Mouse (Mus musculus): ENCODE measurements at regions not wholly inside any gene's neighbourhood (a gene's known extent, or its start where the extent isn't known, plus 50 kb on each side); places are given as distances from the start of the nearest gene placed in this dataset.

GRCm38 (mm10) chr8:25439971-25440370 is 615.8 kb upstream of the Adam5 start:
- Histone ChIP-seq H3K27ac (ENCODE audit: insufficient read depth, low read depth) (no peak overlapping the region), H3K79me2 (replicated peaks; ENCODE audit: control insufficient read depth, extremely low read depth, insufficient read depth, poor library complexity, severe bottlenecking) (no peaks in the 10 kb centered on the region), H3K4me1 (ENCODE audit: control insufficient read depth in 1 of 2, insufficient read depth in 2 of 2) (peaks cover 0 to 6% of the 10 kb centered on the region in 2 experiments; a peak in 1 of 4 replicates), H3K9ac (ENCODE audit: insufficient read depth, low read depth) (no peak overlapping the region), H3K9me3 (replicated peaks; ENCODE audit: low read length) (no peaks in the 10 kb centered on the region), H3K4me2 (ENCODE audit: insufficient read depth, low read depth, poor library complexity, severe bottlenecking) (no peak overlapping the region), H3K27me3 (replicated peaks) (peaks cover 5% of the 10 kb centered on the region), H3K4me3 (replicated peaks in 1 of 3; ENCODE audit: low read depth in 2 of 3, low read length in 2 of 3, poor library complexity in 1 of 3) (no peak overlapping the region), H3K36me3 (replicated peaks in 1 of 2; ENCODE audit: control insufficient read depth in 1 of 2, insufficient read depth in 1 of 2, low read length in 1 of 2) (no peaks in the 10 kb centered on the region)
- in situ Hi-C loops (cut with MboI; ENCODE audit: low pct_ligation_motif_present, low pct_unique_long_range_greater_than_20kb, low sequenced_read_pairs) (no loop called here), dilution Hi-C loops (cut with MboI; ENCODE audit: extremely low pct_ligation_motif_present, extremely low pct_unique_long_range_greater_than_20kb, low sequenced_read_pairs) (no loop called here)
- TF ChIP-seq GABPA (IDR thresholded peaks at IDR 0.05; ENCODE audit: insufficient replicate concordance, low read depth, low read length) (no peak), JUN (IDR thresholded peaks at IDR 0.05; ENCODE audit: insufficient read depth, low read depth, low read length) (no peak), NELFE (IDR thresholded peaks at IDR 0.05; ENCODE audit: low read depth, low read length) (no peak), MAFK (IDR thresholded peaks at IDR 0.05; ENCODE audit: insufficient replicate concordance, low read length) (no peak), CHD1 (IDR thresholded peaks at IDR 0.05; ENCODE audit: low read depth, low read length) (no peak), RCOR1 (conservative IDR thresholded peaks at IDR 0.05; ENCODE audit: low read depth, low read length) (no peak), MAX (IDR thresholded peaks at IDR 0.05; ENCODE audit: low read length) (no peak), IRF4 (IDR thresholded peaks at IDR 0.05; ENCODE audit: low read depth, low read length) (no peak), SMC3 (IDR thresholded peaks at IDR 0.05; ENCODE audit: low read depth, low read length) (no peak), SIN3A (IDR thresholded peaks at IDR 0.05; ENCODE audit: low read length) (no peak), E2F4 (IDR thresholded peaks at IDR 0.05; ENCODE audit: insufficient replicate concordance, low read depth, low read length) (no peak), USF2 (conservative IDR thresholded peaks at IDR 0.05; ENCODE audit: low read depth, low read length) (no peak), TBP (conservative IDR thresholded peaks at IDR 0.05; ENCODE audit: low read depth, low read length) (no peak), BHLHE40 (IDR thresholded peaks at IDR 0.05; ENCODE audit: low read depth, low read length) (no peak), ZC3H11A (IDR thresholded peaks at IDR 0.05; ENCODE audit: low read depth, low read length) (no peak), MAZ (IDR thresholded peaks at IDR 0.05; ENCODE audit: low read depth, low read length) (no peak), ELF1 (IDR thresholded peaks at IDR 0.05; ENCODE audit: low read depth, low read length) (no peak), RAD21 (IDR thresholded peaks at IDR 0.05; ENCODE audit: low read depth, low read length) (no peak), ZKSCAN1 (IDR thresholded peaks at IDR 0.05; ENCODE audit: borderline replicate concordance, low read depth, low read length) (no peak)
- DNase-seq (ENCODE audit: extremely low read depth), result no peak

- Histone ChIP-seq H3K4me2 (ENCODE audit: insufficient read depth, low read depth, poor library complexity, severe bottlenecking) (no peak overlapping the region), H3K27ac (ENCODE audit: insufficient read depth, low read depth) (no peak overlapping the region), H3K4me1 (ENCODE audit: control insufficient read depth in 1 of 2, insufficient read depth in 2 of 2) (peaks cover 0 to 6% of the 10 kb centered on the region in 2 experiments; a peak in 1 of 4 replicates), H3K27me3 (replicated peaks) (peaks cover 2% of the 10 kb centered on the region), H3K36me3 (replicated peaks in 1 of 2; ENCODE audit: control insufficient read depth in 1 of 2, insufficient read depth in 1 of 2, low read length in 1 of 2) (no peaks in the 10 kb centered on the region), H3K79me2 (replicated peaks; ENCODE audit: control insufficient read depth, extremely low read depth, insufficient read depth, poor library complexity, severe bottlenecking) (no peaks in the 10 kb centered on the region), H3K4me3 (replicated peaks in 1 of 3; ENCODE audit: low read depth in 2 of 3, low read length in 2 of 3, poor library complexity in 1 of 3) (no peak overlapping the region), H3K9me3 (replicated peaks; ENCODE audit: low read length) (no peaks in the 10 kb centered on the region), H3K9ac (ENCODE audit: insufficient read depth, low read depth) (no peak overlapping the region)
- dilution Hi-C loops (cut with MboI; ENCODE audit: extremely low pct_ligation_motif_present, extremely low pct_unique_long_range_greater_than_20kb, low sequenced_read_pairs) (no loop called here), in situ Hi-C loops (cut with MboI; ENCODE audit: low pct_ligation_motif_present, low pct_unique_long_range_greater_than_20kb, low sequenced_read_pairs) (no loop called here)
- TF ChIP-seq HCFC1 (IDR thresholded peaks at IDR 0.05; ENCODE audit: low read depth, low read length) (no peak), TBP (conservative IDR thresholded peaks at IDR 0.05; ENCODE audit: low read depth, low read length) (no peak), ZKSCAN1 (IDR thresholded peaks at IDR 0.05; ENCODE audit: borderline replicate concordance, low read depth, low read length) (no peak), USF2 (conservative IDR thresholded peaks at IDR 0.05; ENCODE audit: low read depth, low read length) (no peak), PAX5 (IDR thresholded peaks at IDR 0.05; ENCODE audit: low read length) (no peak), NRF1 (IDR thresholded peaks at IDR 0.05; ENCODE audit: low read depth, low read length) (no peak), E2F4 (IDR thresholded peaks at IDR 0.05; ENCODE audit: insufficient replicate concordance, low read depth, low read length) (no peak), JUND (conservative IDR thresholded peaks at IDR 0.05; ENCODE audit: low read depth, low read length) (no peak), ZMIZ1 (IDR thresholded peaks at IDR 0.05; ENCODE audit: low read depth, low read length) (no peak), MEF2A (IDR thresholded peaks at IDR 0.05; ENCODE audit: borderline replicate concordance, low read depth, low read length) (no peak), MAFK (IDR thresholded peaks at IDR 0.05; ENCODE audit: insufficient replicate concordance, low read length) (no peak), RCOR1 (conservative IDR thresholded peaks at IDR 0.05; ENCODE audit: low read depth, low read length) (no peak), MYC (IDR thresholded peaks at IDR 0.05; ENCODE audit: low read depth, low read length) (no peak), ELF1 (IDR thresholded peaks at IDR 0.05; ENCODE audit: low read depth, low read length) (no peak)
- no peak for DNase-seq (ENCODE audit: extremely low read depth)
Observed at GRCm38 (mm10) chr8:25438021-25438620, 614.0 kb upstream of the Adam5 start.
